Mouse (Mus musculus) embryonic facial prominence, embryonic 15.5 days (tissue): ENCODE measurements around the gene Tcirg1. TPM values are rescaled to one million over a fixed set of nuclear protein-coding genes. Genes with fewer than 3 reads are reported as not detected.

Experiments
- ATAC-seq: fragments of 200-750 bp; cut with Nextera tagmentation; 2 replicates; pipeline ENCODE4 v1.8.0; 2017; ENCODE audit warnings: low read depth, moderate TSS enrichment; ENCODE audit not compliant: insufficient number of reproducible peaks, low FRiP score, low TSS enrichment
- H3K27ac ChIP-seq: fragments of 300-500 bp; sonication (generic); replicated peaks from 2 replicates; pipeline ENCODE4 v1.5.1; 2015; ENCODE audit warnings: mild to moderate bottlenecking, inconsistent platforms
- H3K27me3 ChIP-seq: fragments of 300-500 bp; sonication (generic); 2 replicates; pipeline ENCODE4 v1.6.1; 2015; ENCODE audit warnings: inconsistent platforms
- H3K36me3 ChIP-seq: fragments of 300-500 bp; sonication (generic); 2 replicates; pipeline ENCODE4 v1.6.1; 2015; ENCODE audit warnings: mild to moderate bottlenecking, inconsistent platforms
- H3K4me1 ChIP-seq: fragments of 300-500 bp; sonication (generic); 2 replicates; pipeline ENCODE4 v1.6.1; 2015; ENCODE audit warnings: inconsistent platforms
- H3K4me2 ChIP-seq: fragments of 300-500 bp; sonication (generic); replicated peaks from 2 replicates; pipeline ENCODE4 v1.6.1; 2015; ENCODE audit warnings: mild to moderate bottlenecking, inconsistent platforms
- H3K4me3 ChIP-seq: fragments of 300-500 bp; sonication (generic); replicated peaks from 2 replicates; pipeline ENCODE4 v1.5.1; 2015; ENCODE audit warnings: mild to moderate bottlenecking, inconsistent platforms
- H3K9ac ChIP-seq: fragments of 300-500 bp; sonication (generic); 2 replicates; pipeline ENCODE4 v1.6.1; 2015; ENCODE audit warnings: inconsistent platforms
- H3K9me3 ChIP-seq: fragments of 300-500 bp; sonication (generic); replicated peaks from 2 replicates; pipeline ENCODE4 v1.6.1; 2016; ENCODE audit warnings: inconsistent platforms
- WGBS: fragments of 180-500 bp; shearing (Covaris S2); methylation state at CpG from one replicate; pipeline ENCODE4 v1.1.7; 2015; 5-methylcytosine and 5-hydroxymethylcytosine counted together
- polyA plus RNA-seq: library from polyadenylated mRNA; unstranded; fragments of >200 nt; fragmentation: Nextera tagmentation; extraction: Ambion mirVana; gene quantifications from 2 replicates; pipeline ENCODE4 v1.2.1, GENCODE M21; 2015

Gene Tcirg1
- polyA plus RNA-seq, 1 experiment from 2014 or later: 64.3 TPM

GRCm38 (mm10) chr19:3907876-3908660 lies 1.1 kb upstream of the Tcirg1 start:
- Histone ChIP-seq H3K27me3 (no peaks in the 10 kb centered on the region), H3K9ac (no peak overlapping the region), H3K27ac (peak overlapping the region; percentile 72; the same call in 1 of the 2 replicates), H3K4me1 (peaks cover 57% of the 10 kb centered on the region), H3K4me3 (peak overlapping the region; percentile 73), H3K4me2 (peak overlapping the region; percentile 75), H3K36me3 (peaks cover 40% of the 10 kb centered on the region), H3K9me3 (no peaks in the 10 kb centered on the region)
- WGBS: 76% methylated on average over 8 of the region's 8 CpGs
- ATAC-seq: no peak

- Histone ChIP-seq H3K4me2 (peak overlapping the region; percentile 75), H3K9me3 (no peaks in the 10 kb centered on the region), H3K36me3 (peaks cover 54% of the 10 kb centered on the region), H3K4me3 (peak overlapping the region; percentile 73), H3K27ac (peak overlapping the region; percentile 72), H3K9ac (peak overlapping the region; percentile 58), H3K27me3 (no peaks in the 10 kb centered on the region), H3K4me1 (peaks cover 48% of the 10 kb centered on the region)
- WGBS: 18% methylated on average over 10 of the region's 10 CpGs
- ATAC-seq: no peak
These were observed 607 bp downstream of the Tcirg1 start for GRCm38 (mm10) chr19:3906326-3906725.

- ATAC-seq: no peak
- peaks cover 50% of the 10 kb centered on the region for H3K36me3 ChIP-seq
- WGBS: 19% methylated on average over 6 of the region's 6 CpGs
These were observed 1.5 kb downstream of the Tcirg1 start for GRCm38 (mm10) chr19:3905261-3905969.

GRCm38 (mm10) chr19:3904363-3904675 lies 2.6 kb downstream of the Tcirg1 start:
- ATAC-seq: no peak
- Histone ChIP-seq H3K27me3 (no peaks in the 10 kb centered on the region), H3K4me1 (peaks cover 46% of the 10 kb centered on the region), H3K36me3 (peaks cover 46% of the 10 kb centered on the region), H3K4me2 (peak overlapping the region; percentile 75; the same call in 1 of the 2 replicates), H3K9ac (no peak overlapping the region), H3K27ac (no peak overlapping the region), H3K4me3 (no peak overlapping the region), H3K9me3 (no peaks in the 10 kb centered on the region)
- 52% methylated on average over 10 of the region's 10 CpGs for WGBS

More at GRCm38 (mm10) chr19:3905261-3905969, 1.5 kb downstream of the Tcirg1 start:
- H3K9me3 ChIP-seq: no peaks in the 10 kb centered on the region
- peak overlapping the region; percentile 73 for H3K4me3 ChIP-seq
- peak overlapping the region; percentile 75 for H3K4me2 ChIP-seq
- peak overlapping the region; percentile 7; the same call in 1 of the 2 replicates for H3K9ac ChIP-seq
- H3K4me1 ChIP-seq: peaks cover 46% of the 10 kb centered on the region
- H3K27ac ChIP-seq: peak overlapping the region; percentile 74
- no peaks in the 10 kb centered on the region for H3K27me3 ChIP-seq

GRCm38 (mm10) chr19:3903648-3904362 lies 3.1 kb downstream of the Tcirg1 start:
- H3K27me3 ChIP-seq: no peaks in the 10 kb centered on the region
- H3K27ac ChIP-seq: no peak overlapping the region
- no peak overlapping the region for H3K9ac ChIP-seq
- H3K36me3 ChIP-seq: peaks cover 46% of the 10 kb centered on the region
- peaks cover 46% of the 10 kb centered on the region for H3K4me1 ChIP-seq
- H3K4me2 ChIP-seq: 0 out of 2 replicates have a peak overlapping the region, but pooled peaks have one; percentile 75
- no peak for ATAC-seq
- 63% methylated on average over 25 of the region's 25 CpGs for WGBS
- no peaks in the 10 kb centered on the region for H3K9me3 ChIP-seq
- no peak overlapping the region for H3K4me3 ChIP-seq

- Histone ChIP-seq H3K27ac (no peak overlapping the region), H3K4me3 (no peak overlapping the region), H3K9me3 (no peaks in the 10 kb centered on the region), H3K4me1 (peaks cover 43% of the 10 kb centered on the region), H3K4me2 (no peak overlapping the region), H3K27me3 (no peaks in the 10 kb centered on the region), H3K9ac (no peak overlapping the region), H3K36me3 (peaks cover 45% of the 10 kb centered on the region)
- 80% methylated on average over 12 of the region's 12 CpGs for WGBS
- ATAC-seq: no peak
These were observed 4.0 kb downstream of the Tcirg1 start for GRCm38 (mm10) chr19:3902966-3903365.

GRCm38 (mm10) chr19:3899618-3900017 lies 7.3 kb downstream of the Tcirg1 start:
- no peak for ATAC-seq
- Histone ChIP-seq H3K27ac (no peak overlapping the region), H3K27me3 (no peaks in the 10 kb centered on the region), H3K4me2 (no peak overlapping the region), H3K9ac (no peak overlapping the region), H3K4me1 (peaks cover 13% of the 10 kb centered on the region), H3K9me3 (no peaks in the 10 kb centered on the region), H3K36me3 (peaks cover 77% of the 10 kb centered on the region), H3K4me3 (no peak overlapping the region)
- WGBS: 93% methylated on average over 4 of the region's 4 CpGs

GRCm38 (mm10) chr19:3898952-3899351 lies 8.0 kb downstream of the Tcirg1 start:
- H3K9me3 ChIP-seq: no peaks in the 10 kb centered on the region
- H3K4me3 ChIP-seq: no peak overlapping the region
- peaks cover 81% of the 10 kb centered on the region for H3K36me3 ChIP-seq
- no peak overlapping the region for H3K4me2 ChIP-seq
- 89% methylated on average over 7 of the region's 7 CpGs for WGBS
- no peaks in the 10 kb centered on the region for H3K27me3 ChIP-seq
- ATAC-seq: no peak
- H3K27ac ChIP-seq: no peak overlapping the region
- H3K4me1 ChIP-seq: peaks cover 7% of the 10 kb centered on the region; the same call in 1 of the 2 replicates
- no peak overlapping the region for H3K9ac ChIP-seq

- Histone ChIP-seq H3K36me3 (peaks cover 87% of the 10 kb centered on the region), H3K9ac (no peak overlapping the region), H3K27ac (no peak overlapping the region), H3K4me3 (no peak overlapping the region), H3K4me1 (no peaks in the 10 kb centered on the region), H3K9me3 (no peaks in the 10 kb centered on the region), H3K27me3 (no peaks in the 10 kb centered on the region), H3K4me2 (no peak overlapping the region)
- no peak for ATAC-seq
- 92% methylated on average over 5 of the region's 5 CpGs for WGBS
These were observed 9.4 kb downstream of the Tcirg1 start for GRCm38 (mm10) chr19:3897557-3897956.

- Histone ChIP-seq H3K27ac (no peak overlapping the region), H3K4me1 (no peaks in the 10 kb centered on the region)
- WGBS: 93% methylated on average over 10 of the region's 10 CpGs
These were observed 10.7 kb downstream of the Tcirg1 start for GRCm38 (mm10) chr19:3896208-3896607.

GRCm38 (mm10) chr19:3895171-3895631 lies 11.7 kb downstream of the Tcirg1 start:
- ATAC-seq: no peak
- Histone ChIP-seq H3K27me3 (no peaks in the 10 kb centered on the region), H3K36me3 (peaks cover 92% of the 10 kb centered on the region), H3K9ac (no peak overlapping the region), H3K4me2 (no peak overlapping the region), H3K4me3 (no peak overlapping the region), H3K9me3 (no peaks in the 10 kb centered on the region), H3K4me1 (no peaks in the 10 kb centered on the region), H3K27ac (no peak overlapping the region)
- WGBS: 38% methylated on average over 3 of the region's 3 CpGs

More at GRCm38 (mm10) chr19:3896208-3896607, 10.7 kb downstream of the Tcirg1 start:
- Histone ChIP-seq H3K9me3 (no peaks in the 10 kb centered on the region), H3K27me3 (no peaks in the 10 kb centered on the region), H3K36me3 (peaks cover 85% of the 10 kb centered on the region), H3K9ac (no peak overlapping the region), H3K4me3 (no peak overlapping the region), H3K4me2 (no peak overlapping the region)
- no peak for ATAC-seq
